ENCODE assay signal across 27 mouse cellular contexts in genomic region chrX:46538717-46539116, GRCm38 (mm10).
"Had no signal": no experiment of that assay in that cellular context is flagged by ENCODE, and none has a peak within 500 bp of the region (broad histone marks: within the 10 kb centered on the region; RNA-seq: fewer than 3 reads in every experiment).

No protein-coding gene starts in this region.

- ATAC-seq: hindbrain, postnatal 0 days; intestine, embryonic 16.5 days; liver, embryonic 12.5 days had no signal

- H3K9ac ChIP-seq: heart, embryonic 13.5 days; heart, embryonic 15.5 days; hindbrain, embryonic 13.5 days; hindbrain, embryonic 15.5 days; kidney, embryonic 15.5 days; limb, embryonic 13.5 days; limb, embryonic 15.5 days; liver, embryonic 12.5 days; liver, embryonic 14.5 days had no signal

- H3K36me3 ChIP-seq: heart, embryonic 13.5 days; heart, embryonic 15.5 days; hindbrain, embryonic 13.5 days; hindbrain, embryonic 15.5 days; kidney, embryonic 15.5 days; limb, embryonic 13.5 days; limb, embryonic 15.5 days; liver, embryonic 12.5 days had no signal

- H3K4me3 ChIP-seq: heart, adult 2 months; heart, embryonic 13.5 days; heart, embryonic 15.5 days; hindbrain, embryonic 13.5 days; hindbrain, embryonic 15.5 days; kidney, embryonic 15.5 days; limb, embryonic 13.5 days; limb, embryonic 15.5 days; liver, embryonic 12.5 days had no signal

- H3K27me3 ChIP-seq: heart, embryonic 13.5 days; heart, embryonic 15.5 days; hindbrain, embryonic 13.5 days; hindbrain, embryonic 15.5 days; kidney, embryonic 15.5 days; limb, embryonic 13.5 days; limb, embryonic 15.5 days; liver, embryonic 12.5 days had no signal

- H3K27ac ChIP-seq: heart, adult 2 months; heart, embryonic 13.5 days; heart, embryonic 15.5 days; hindbrain, embryonic 13.5 days; hindbrain, embryonic 15.5 days; hindbrain, postnatal 0 days; kidney, embryonic 15.5 days; kidney, postnatal 0 days; limb, embryonic 13.5 days; limb, embryonic 15.5 days; liver, embryonic 12.5 days; liver, embryonic 14.5 days had no signal

- H3K4me2 ChIP-seq: heart, embryonic 11.5 days; heart, embryonic 13.5 days; heart, embryonic 15.5 days; hindbrain, embryonic 13.5 days; hindbrain, embryonic 15.5 days; kidney, embryonic 15.5 days; limb, embryonic 13.5 days; limb, embryonic 15.5 days; liver, embryonic 12.5 days had no signal

- H3K4me1 ChIP-seq: heart, embryonic 13.5 days; heart, embryonic 15.5 days; hindbrain, embryonic 13.5 days; hindbrain, embryonic 15.5 days; kidney, embryonic 15.5 days; limb, embryonic 13.5 days; limb, embryonic 15.5 days; liver, embryonic 12.5 days had no signal

- H3K9me3 ChIP-seq: heart, embryonic 13.5 days; heart, embryonic 15.5 days; hindbrain, embryonic 13.5 days; hindbrain, embryonic 15.5 days; kidney, embryonic 15.5 days; limb, embryonic 13.5 days; limb, embryonic 15.5 days; liver, embryonic 12.5 days had no signal

- DNase-seq: gastrocnemius, postnatal 14 days; gastrocnemius, postnatal 36 days; heart, adult 11 months; heart, adult 2 months; heart, postnatal 14 days; heart, postnatal 36 days; kidney, adult 11 months; kidney, adult 2 months; kidney, adult 9 months; kidney, postnatal 14 days; kidney, postnatal 36 days; layer of hippocampus, adult 9-11 months; layer of hippocampus, postnatal 36 days; left cerebral cortex, postnatal 4 days had no signal
